Comparison of ENCODE assay signal across 8 mouse cellular contexts in the genomic region with DNA sequence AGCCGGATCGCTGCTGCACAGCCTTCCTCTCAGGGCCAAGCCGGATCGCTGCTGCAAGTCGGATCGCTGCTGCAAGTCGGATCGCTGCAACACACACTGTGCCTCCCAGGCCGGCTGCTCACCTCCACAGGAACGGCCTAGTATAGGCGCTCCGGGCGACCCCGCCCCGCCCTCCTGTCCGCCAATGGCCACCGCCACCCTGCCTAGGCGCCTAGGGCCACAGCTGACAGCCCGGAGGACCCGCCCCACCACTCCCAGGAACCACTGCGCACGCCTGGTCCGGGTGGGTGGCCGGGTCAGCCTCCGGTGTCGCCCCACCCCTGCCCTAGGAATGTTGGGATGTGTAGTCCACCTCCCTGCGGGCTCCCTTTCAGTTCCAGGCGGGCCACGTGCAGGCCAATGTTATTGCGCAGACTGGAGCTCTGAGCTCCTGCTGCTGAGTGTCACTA. TPM values are rescaled to one million over a fixed set of nuclear protein-coding genes. Genes with fewer than 3 reads are reported as not detected.
DNase-seq lines count a peak whose midpoint lies in the region; ATAC-seq and TF ChIP-seq lines count a peak whose summit lies in the region.

Gpd1l (minus strand) TSS at position 265 of the 449 bp plus-strand sequence.

- no peaks in the 10 kb centered on the region for H3K36me3 ChIP-seq in embryonic facial prominence, embryonic 15.5 days
- no peaks in the 10 kb centered on the region for H3K36me3 ChIP-seq in limb, embryonic 14.5 days (ENCODE audit: control insufficient read depth, insufficient read depth, low read length)
- H3K36me3 ChIP-seq in midbrain, postnatal 0 days (ENCODE audit: insufficient read depth, low read length): no peaks in the 10 kb centered on the region

- ATAC-seq in embryonic facial prominence, embryonic 15.5 days (ENCODE audit: insufficient number of reproducible peaks, low FRiP score, low TSS enrichment, low read depth): peak; percentile 96
- ATAC-seq in limb, embryonic 14.5 days (ENCODE audit: low FRiP score, low read depth): peak; percentile 98
- ATAC-seq in midbrain, postnatal 0 days (ENCODE audit: low FRiP score): peak; percentile 94

- H3K9ac ChIP-seq in embryonic facial prominence, embryonic 15.5 days: peak within 1 kb of the TSS; percentile 62
- H3K9ac ChIP-seq in limb, embryonic 14.5 days (ENCODE audit: low read depth, low read length, severe bottlenecking): peak within 1 kb of the TSS; percentile 55
- peak within 1 kb of the TSS; percentile 76 for H3K9ac ChIP-seq in midbrain, postnatal 0 days (replicated peaks; ENCODE audit: low read length, poor library complexity, severe bottlenecking)

- whole genome bisulfite sequencing in bone marrow, adult 2 months: under 1% methylated on average over 30 of the region's 30 CpGs
- WGBS in embryonic facial prominence, embryonic 15.5 days: under 1% methylated on average over 30 of the region's 30 CpGs
- under 1% methylated on average over 29 of the region's 30 CpGs for WGBS in limb, embryonic 14.5 days
- WGBS in midbrain, postnatal 0 days: under 1% methylated on average over 27 of the region's 30 CpGs

- peak within 1 kb of the TSS; percentile 92 for H3K4me2 ChIP-seq in embryonic facial prominence, embryonic 15.5 days (replicated peaks)
- H3K4me2 ChIP-seq in limb, embryonic 14.5 days (replicated peaks; ENCODE audit: low read depth, low read length, severe bottlenecking): peak within 1 kb of the TSS; percentile 97
- H3K4me2 ChIP-seq in midbrain, postnatal 0 days (ENCODE audit: low read depth, low read length, poor library complexity, severe bottlenecking): peak within 1 kb of the TSS; percentile 98

- H3K27me3 ChIP-seq in embryonic facial prominence, embryonic 15.5 days: no peaks in the 10 kb centered on the region
- no peaks in the 10 kb centered on the region for H3K27me3 ChIP-seq in limb, embryonic 14.5 days (ENCODE audit: control insufficient read depth, insufficient read depth, low read length)
- H3K27me3 ChIP-seq in midbrain, postnatal 0 days (ENCODE audit: insufficient read depth, low read length): no peaks in the 10 kb centered on the region

- peak; percentile 93 for TF ChIP-seq POLR2A in bone marrow, adult 2 months (IDR thresholded peaks at IDR 0.05; ENCODE audit: borderline replicate concordance, control insufficient read depth, low read depth, low read length)
- TF ChIP-seq POLR2A in limb, embryonic 14.5 days (IDR thresholded peaks at IDR 0.05; ENCODE audit: borderline replicate concordance, extremely low read depth, insufficient read depth, insufficient read length): 0 out of 2 replicates have a peak, but pooled peaks have one; percentile 30

- peak within 1 kb of the TSS; percentile 97 for H3K4me3 ChIP-seq in bone marrow, adult 2 months (replicated peaks; ENCODE audit: control insufficient read depth, low read depth, low read length)
- H3K4me3 ChIP-seq in embryonic facial prominence, embryonic 15.5 days (replicated peaks): peak within 1 kb of the TSS; percentile 64
- H3K4me3 ChIP-seq in limb, embryonic 14.5 days (replicated peaks; ENCODE audit: low read length): peak within 1 kb of the TSS; percentile 57
- H3K4me3 ChIP-seq in midbrain, postnatal 0 days (ENCODE audit: low read depth, low read length): peak within 1 kb of the TSS; percentile 75

- H3K27ac ChIP-seq in bone marrow, adult 2 months (ENCODE audit: control insufficient read depth, insufficient read depth, low read depth, low read length, poor library complexity): peak within 1 kb of the TSS; percentile 90
- peak within 1 kb of the TSS; percentile 80 for H3K27ac ChIP-seq in embryonic facial prominence, embryonic 15.5 days (replicated peaks)
- H3K27ac ChIP-seq in limb, embryonic 14.5 days (replicated peaks; ENCODE audit: low read depth, low read length): peak within 1 kb of the TSS; percentile 63; the same call in 1 of the 2 replicates
- peak within 1 kb of the TSS; percentile 72 for H3K27ac ChIP-seq in midbrain, postnatal 0 days (ENCODE audit: low read depth, low read length)

- H3K9me3 ChIP-seq in embryonic facial prominence, embryonic 15.5 days (replicated peaks): no peaks in the 10 kb centered on the region
- no peaks in the 10 kb centered on the region for H3K9me3 ChIP-seq in limb, embryonic 14.5 days (ENCODE audit: control insufficient read depth, low read length)
- no peaks in the 10 kb centered on the region for H3K9me3 ChIP-seq in midbrain, postnatal 0 days (ENCODE audit: low read length)

- TF ChIP-seq CTCF in bone marrow, adult 2 months (IDR thresholded peaks at IDR 0.05; ENCODE audit: control insufficient read depth, insufficient read depth, low read length): no peak
- TF ChIP-seq CTCF in midbrain, postnatal 0 days (IDR thresholded peaks at IDR 0.05): no peak

- no peaks in the 10 kb centered on the region; the same call in 1 of the 2 replicates for H3K4me1 ChIP-seq in bone marrow, adult 2 months (ENCODE audit: control insufficient read depth, insufficient read depth, low read length)
- H3K4me1 ChIP-seq in embryonic facial prominence, embryonic 15.5 days: peaks cover 13% of the 10 kb centered on the region
- peaks cover 8% of the 10 kb centered on the region for H3K4me1 ChIP-seq in limb, embryonic 14.5 days (ENCODE audit: control insufficient read depth, insufficient read depth, low read length)
- no peaks in the 10 kb centered on the region; the same call in 1 of the 2 replicates for H3K4me1 ChIP-seq in midbrain, postnatal 0 days (ENCODE audit: insufficient read depth, low read length)

- DNase-seq in 3134 (ENCODE audit: extremely low read depth, insufficient read length, low spot score): peak; percentile 97
- DNase-seq in heart, adult 8-10 months (ENCODE audit: low spot score): peak; percentile 97
- peak; percentile 99 for DNase-seq in kidney, adult 9 months
- peak; percentile 95 for DNase-seq in limb, embryonic 14.5 days (ENCODE audit: low spot score)
- DNase-seq in midbrain, postnatal 0 days (ENCODE audit: low spot score): peak; percentile 91
- DNase-seq in spleen, postnatal 14 days (ENCODE audit: low spot score in 2 of 2): peak; percentile 82 to 86

RNA-seq across cellular contexts. Expression of gene Gpd1l, which starts in this region (rescaled TPM):
- polyA plus RNA-seq in bone marrow, adult 2 months (2011; ENCODE audit: insufficient read depth, insufficient read length, low replicate concordance, missing spikeins): 12.3 and 14.6 TPM in 2 replicates
- polyA plus RNA-seq in embryonic facial prominence, embryonic 15.5 days (2015; fragmentation: Nextera tagmentation; extraction: Ambion mirVana): 14.3 and 14.6 TPM in 2 replicates
- 10 to 100 TPM; 39.7 to 41.2 (median 40.2) TPM for total RNA-seq in heart, adult 8-10 months (2022)
- 11.1 and 11.5 TPM in 2 replicates for polyA plus RNA-seq in limb, embryonic 14.5 days (2012; rRNA removed)
- polyA plus RNA-seq in limb, embryonic 14.5 days (2014; fragmentation: Nextera tagmentation; extraction: Ambion mirVana): 6.4 and 6.5 TPM in 2 replicates
- 72.1 and 77.7 TPM in 2 replicates for total RNA-seq in midbrain, postnatal 0 days (2014; rRNA removed)
- polyA plus RNA-seq in midbrain, postnatal 0 days (2015; fragmentation: Nextera tagmentation; extraction: Ambion mirVana): 39.2 and 39.3 TPM in 2 replicates

Comparison
In these comparisons a context has a peak if more than half of its experiments do, and no peak if none do; other contexts are left out.
1. Peak in every context shown above with its lines: DNase-seq, ATAC-seq, H3K4me3 ChIP-seq and H3K27ac ChIP-seq.